Mouse (Mus musculus) embryonic fibroblast, embryonic 13.5 days (primary cell): ENCODE data around the gene Cacna2d1. TPM values are rescaled to one million over a fixed set of nuclear protein-coding genes. Genes with fewer than 3 reads are reported as not detected.

ENCODE experiments used
- H3K27ac ChIP-seq: 2 replicates; pipeline ENCODE4 v1.5.1; 2012; ENCODE audit warnings: low read length, control low read depth, inconsistent platforms; ENCODE audit not compliant: insufficient read depth
- H3K4me1 ChIP-seq: 2 replicates; pipeline ENCODE4 v1.6.1; 2011; ENCODE audit warnings: low read length; ENCODE audit not compliant: control insufficient read depth, insufficient read depth
- H3K4me3 ChIP-seq: 2 replicates; pipeline ENCODE4 v1.5.1; 2011; ENCODE audit warnings: mild to moderate bottlenecking, control low read depth, low read length; ENCODE audit not compliant: insufficient read depth
- CTCF ChIP-seq: IDR thresholded peaks from 2 replicates; pipeline ENCODE4 v1.5.1; 2011; ENCODE audit warnings: mild to moderate bottlenecking, control low read depth, low read length, moderate library complexity, borderline replicate concordance; ENCODE audit not compliant: insufficient read depth
- POLR2A ChIP-seq: IDR thresholded peaks from 2 replicates; pipeline ENCODE4 v1.6.1; 2011; ENCODE audit warnings: low read depth, mild to moderate bottlenecking, control low read depth, low read length, moderate library complexity
- polyA plus RNA-seq: library from polyadenylated mRNA; stranded (reverse); fragments of >200 nt; gene quantifications from 2 replicates; pipeline ENCODE4 v1.2.4, GENCODE M21; 2011; ENCODE audit warnings: low read depth; ENCODE audit not compliant: missing spikeins, insufficient read length

Gene Cacna2d1
- polyA plus RNA-seq, 1 experiment: 49.3 TPM

DNA sequence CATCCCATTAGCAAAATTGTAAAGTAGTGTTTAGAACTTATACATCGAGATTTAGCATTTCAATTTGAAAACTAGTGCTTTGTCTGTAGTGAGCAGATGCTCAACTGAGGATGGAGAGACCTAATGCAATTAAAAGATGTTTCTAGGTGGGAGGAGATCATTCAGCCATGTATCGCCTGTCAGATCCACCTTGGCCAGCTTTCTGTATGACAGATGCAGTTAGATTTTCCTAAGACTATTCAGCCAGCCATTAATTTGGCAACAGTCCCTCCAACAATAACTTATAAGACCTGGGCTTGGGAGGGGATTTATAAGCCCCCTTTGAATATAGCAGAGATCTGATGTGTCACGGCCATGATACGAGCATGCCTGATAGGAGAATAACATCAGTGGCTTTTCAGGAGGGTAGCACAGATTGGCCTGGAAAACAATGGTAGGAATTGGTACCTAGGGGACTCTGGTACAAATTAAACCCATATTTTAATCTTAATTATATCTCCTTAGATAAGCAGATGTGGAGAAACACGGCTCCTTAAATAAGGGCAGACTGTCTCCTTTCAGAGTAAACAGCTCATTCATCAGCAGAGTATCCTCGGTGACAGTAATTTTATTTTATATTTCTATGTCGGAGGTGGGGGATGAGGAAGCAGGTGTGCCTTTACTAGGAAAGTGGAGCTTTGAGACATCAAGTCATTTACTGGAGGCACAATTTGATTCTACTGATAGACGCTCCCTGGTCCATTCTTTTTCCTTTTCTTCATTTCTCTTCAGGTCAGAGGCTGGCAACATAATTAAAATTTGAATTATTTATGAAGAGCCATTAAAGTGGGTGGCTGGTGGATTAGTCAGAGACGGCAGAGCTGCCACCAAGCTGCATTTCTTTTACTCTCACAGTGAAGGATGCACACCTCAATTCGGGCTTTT, 152.8 kb downstream of the Cacna2d1 start:
- Histone ChIP-seq H3K4me1 (no peaks in the 10 kb centered on the region), H3K27ac (no peak overlapping the region), H3K4me3 (no peak overlapping the region)
- TF ChIP-seq CTCF (no peak), POLR2A (no peak)

DNA sequence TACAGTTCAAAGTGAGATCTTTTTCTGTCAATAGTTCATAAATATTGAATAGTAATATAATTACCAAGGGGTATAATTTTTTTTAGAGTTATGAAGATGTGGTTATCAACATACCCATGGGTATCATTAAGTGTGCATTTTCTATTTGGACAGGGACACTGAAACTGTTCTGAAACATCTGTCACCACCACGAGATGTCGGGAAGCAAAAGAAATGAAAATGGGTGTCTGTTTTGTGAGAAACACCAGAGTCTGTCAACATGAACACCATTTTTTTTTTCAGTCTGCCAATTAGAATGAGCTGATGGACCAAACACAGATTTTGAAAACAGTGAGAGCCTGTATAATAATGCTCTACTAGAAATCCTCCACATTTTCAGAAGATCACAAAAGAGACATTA, 153.5 kb downstream of the Cacna2d1 start:
- no peak overlapping the region for H3K27ac ChIP-seq
- TF ChIP-seq POLR2A: no peak
- no peak for TF ChIP-seq CTCF
- no peak overlapping the region for H3K4me3 ChIP-seq
- H3K4me1 ChIP-seq: no peaks in the 10 kb centered on the region

DNA sequence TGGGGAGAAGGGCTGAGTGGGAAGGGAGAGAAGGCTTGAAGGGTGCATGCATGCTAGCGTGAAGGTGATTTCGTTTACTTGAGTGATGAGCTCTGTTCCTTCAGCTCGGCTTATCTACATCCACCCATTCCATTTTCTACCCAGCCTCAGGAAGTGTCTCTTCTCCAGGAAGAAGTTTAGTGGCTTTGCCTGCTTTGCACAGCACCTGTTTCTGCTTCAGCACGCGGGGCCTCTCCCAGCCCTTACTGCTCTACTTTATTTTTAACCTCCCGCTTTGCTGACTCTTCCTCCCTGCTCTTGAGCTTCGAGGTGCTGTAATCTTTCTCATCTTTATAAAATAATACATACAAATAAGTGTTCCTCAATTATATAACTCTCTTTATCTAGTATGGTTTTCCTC, 158.0 kb downstream of the Cacna2d1 start:
- Histone ChIP-seq H3K4me3 (no peak overlapping the region), H3K27ac (no peak overlapping the region), H3K4me1 (no peaks in the 10 kb centered on the region)
- TF ChIP-seq POLR2A: no peak
- no peak for TF ChIP-seq CTCF

DNA sequence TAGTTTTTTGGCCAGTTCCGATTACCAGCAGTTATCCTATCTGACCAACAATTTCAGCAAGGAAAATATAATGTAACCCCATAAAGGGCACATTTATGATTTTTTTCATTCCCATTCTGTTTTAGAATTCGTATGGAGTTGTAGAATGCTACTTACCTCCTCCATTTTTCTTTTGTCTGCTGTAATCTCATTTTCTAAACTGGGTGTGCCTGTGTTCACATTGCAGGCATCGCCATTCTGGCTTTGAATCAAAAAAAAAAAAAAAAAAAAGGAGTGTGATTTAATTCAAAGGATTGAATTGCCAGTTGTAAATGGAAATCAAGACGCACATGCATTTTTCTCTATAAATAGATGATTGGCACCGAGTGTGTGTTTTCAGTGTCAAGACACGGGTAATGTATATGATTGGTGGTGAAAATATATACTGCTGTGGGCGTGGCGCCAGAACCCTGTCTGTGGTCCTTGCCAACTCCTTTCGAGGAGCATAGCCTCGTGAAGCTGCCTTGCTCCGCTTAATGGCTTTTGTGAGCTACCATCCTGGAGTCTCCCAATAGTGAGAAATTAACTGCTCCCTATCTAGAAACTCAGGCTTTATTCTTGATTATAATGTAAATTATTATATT, 158.7 kb downstream of the Cacna2d1 start:
- Histone ChIP-seq H3K4me1 (no peaks in the 10 kb centered on the region), H3K4me3 (no peak overlapping the region), H3K27ac (no peak overlapping the region)
- TF ChIP-seq CTCF: no peak
- TF ChIP-seq POLR2A: no peak

DNA sequence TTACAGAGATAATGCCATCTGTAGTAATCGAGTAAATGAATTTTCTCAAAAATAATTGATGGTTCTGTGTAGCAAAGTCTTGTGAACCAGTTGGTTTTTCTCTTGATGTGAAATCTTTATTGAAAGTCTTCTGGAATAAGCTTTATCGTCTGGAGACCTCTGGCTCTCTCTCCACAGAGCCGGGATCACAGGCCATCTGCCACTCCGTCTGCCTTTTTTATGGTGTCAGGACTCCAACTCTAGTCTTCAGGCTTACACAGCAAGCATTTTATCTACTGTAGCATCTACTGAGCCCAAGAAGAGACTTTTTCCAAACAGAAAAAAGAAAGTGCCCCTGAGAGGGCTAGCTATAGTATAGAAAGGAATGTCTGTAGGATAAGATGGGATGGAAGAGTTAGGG, 160.9 kb downstream of the Cacna2d1 start:
- no peaks in the 10 kb centered on the region for H3K4me1 ChIP-seq
- H3K27ac ChIP-seq: no peak overlapping the region
- no peak overlapping the region for H3K4me3 ChIP-seq
- no peak for TF ChIP-seq CTCF
- TF ChIP-seq POLR2A: no peak

DNA sequence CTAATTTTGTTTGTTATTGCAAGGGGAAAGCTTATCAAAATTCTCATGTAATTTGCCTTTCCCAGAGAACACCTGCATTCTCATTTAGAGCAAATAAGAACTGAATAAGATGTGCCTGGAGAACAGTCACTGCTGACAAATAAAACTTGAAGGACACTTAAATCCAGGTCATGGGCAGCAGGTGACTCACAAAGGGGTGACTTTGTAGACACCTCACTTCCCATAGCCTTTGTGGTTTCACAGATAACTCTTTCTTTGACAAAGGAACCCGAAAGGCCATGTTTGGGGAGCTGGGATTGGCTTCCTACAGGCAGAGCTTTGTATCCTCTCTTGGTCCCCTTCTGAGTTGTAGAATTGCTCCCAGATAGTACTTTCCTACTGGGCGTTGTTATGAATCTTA, 164.3 kb downstream of the Cacna2d1 start:
- TF ChIP-seq CTCF (no peak), POLR2A (no peak)
- no peak overlapping the region for H3K4me3 ChIP-seq
- H3K4me1 ChIP-seq: no peaks in the 10 kb centered on the region
- H3K27ac ChIP-seq: no peak overlapping the region

DNA sequence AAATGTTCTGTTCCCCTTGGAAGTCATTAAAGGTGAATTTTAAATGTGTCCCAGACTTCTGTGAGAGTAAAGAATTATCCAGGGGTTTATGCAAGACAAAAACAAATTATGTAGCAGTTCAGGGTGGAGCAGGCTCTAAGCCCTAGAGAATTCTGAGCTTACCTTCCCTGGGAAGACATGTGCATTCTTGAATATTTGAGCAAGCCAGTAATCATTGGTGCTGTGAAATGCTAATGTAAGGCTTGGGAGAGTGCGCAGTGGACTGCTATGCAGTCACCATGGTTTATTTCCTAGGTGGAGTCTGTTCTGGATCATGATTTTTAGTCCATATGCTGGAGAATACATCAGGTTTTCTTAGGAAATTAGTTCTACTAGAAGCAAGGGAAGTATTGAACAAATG, 167.3 kb downstream of the Cacna2d1 start:
- Histone ChIP-seq H3K4me1 (no peaks in the 10 kb centered on the region), H3K27ac (no peak overlapping the region), H3K4me3 (no peak overlapping the region)
- TF ChIP-seq CTCF (no peak), POLR2A (no peak)

DNA sequence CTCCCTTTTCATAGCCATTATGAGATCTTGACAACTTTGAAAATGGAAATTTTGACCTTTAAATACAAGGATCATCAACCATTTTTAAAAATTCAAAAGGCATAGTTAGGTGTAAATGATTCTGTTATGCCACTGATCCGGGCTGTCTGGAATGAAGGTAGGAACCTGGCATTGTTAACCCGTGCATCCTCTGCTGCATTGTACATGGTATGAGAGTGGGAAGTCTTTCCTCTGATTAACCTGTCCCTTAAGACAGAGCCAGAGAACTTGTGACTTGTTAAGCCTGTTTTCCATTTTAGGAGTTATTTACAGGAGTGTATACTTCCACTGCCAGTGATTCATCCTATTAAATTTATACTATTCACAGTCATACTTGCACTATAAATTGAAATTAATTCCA, 171.2 kb downstream of the Cacna2d1 start:
- TF ChIP-seq CTCF (no peak), POLR2A (no peak)
- H3K4me3 ChIP-seq: no peak overlapping the region

DNA sequence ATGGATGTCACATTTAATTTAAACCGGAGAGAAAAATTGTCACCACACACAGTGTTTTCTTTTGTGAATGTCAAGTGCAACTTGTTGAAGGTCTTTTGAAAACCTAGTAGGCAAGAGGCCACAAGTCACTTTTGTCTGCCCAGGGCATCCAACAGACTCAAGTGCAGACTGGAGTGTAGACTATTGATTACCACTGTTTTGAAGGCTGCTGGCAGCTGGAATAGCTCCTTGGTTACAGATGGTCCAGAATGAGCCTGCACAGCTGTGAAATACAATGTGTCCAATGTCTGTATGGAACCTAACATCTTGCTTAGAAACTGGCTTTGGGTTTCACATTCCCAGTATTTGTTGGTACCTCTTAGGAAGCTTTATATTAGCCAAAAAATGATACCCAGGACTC, 176.2 kb downstream of the Cacna2d1 start:
- Histone ChIP-seq H3K4me1 (no peaks in the 10 kb centered on the region), H3K4me3 (no peak overlapping the region), H3K27ac (no peak overlapping the region)
- no peak for TF ChIP-seq CTCF
- TF ChIP-seq POLR2A: no peak

More for the DNA sequence above, 171.2 kb downstream of the Cacna2d1 start:
- Histone ChIP-seq H3K4me1 (no peaks in the 10 kb centered on the region), H3K27ac (no peak overlapping the region)

DNA sequence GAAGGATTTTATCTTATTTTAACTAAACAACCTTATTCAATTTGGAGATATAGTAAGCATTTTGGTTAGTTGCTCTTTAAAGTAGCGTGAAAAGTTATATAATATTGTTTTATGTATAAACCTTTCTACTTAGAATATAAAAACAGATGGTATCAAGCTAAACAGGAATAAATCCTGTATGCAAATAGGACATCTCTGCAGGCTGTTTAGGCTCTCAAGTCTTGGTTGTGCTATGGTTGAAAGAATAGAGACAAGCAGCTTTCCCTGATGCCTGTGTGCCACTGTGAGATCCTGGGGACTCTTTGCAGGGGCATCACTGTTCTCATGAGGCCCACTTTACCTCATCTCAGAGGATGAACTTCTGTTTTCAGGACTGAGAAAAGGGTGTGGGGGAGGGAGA, 179.4 kb downstream of the Cacna2d1 start:
- no peaks in the 10 kb centered on the region for H3K4me1 ChIP-seq
- H3K27ac ChIP-seq: no peak overlapping the region
- no peak for TF ChIP-seq POLR2A
- TF ChIP-seq CTCF: no peak
- H3K4me3 ChIP-seq: no peak overlapping the region
